Mouse (Mus musculus) heart, embryonic 13.5 days (tissue): ENCODE data around the gene Gm20916. TPM values are rescaled to one million over a fixed set of nuclear protein-coding genes. Genes with fewer than 3 reads are reported as not detected.
"Not testable (repeated sequence)": the region's sequence is repeated elsewhere in the genome, so short reads cannot be mapped to it uniquely, and the experiment has no call there.

ENCODE experiments used
- ATAC-seq: fragments of 200-750 bp; cut with Nextera tagmentation; 2 replicates; pipeline ENCODE4 v1.8.0; 2017; ENCODE audit warnings: moderate TSS enrichment; ENCODE audit not compliant: insufficient number of reproducible peaks, low FRiP score, low TSS enrichment; ENCODE audit errors: extremely low read depth
- H3K27ac ChIP-seq: fragments of 300-500 bp; sonication (generic); replicated peaks from 2 replicates; pipeline ENCODE4 v1.5.1; 2015; ENCODE audit warnings: moderate library complexity, mild to moderate bottlenecking, inconsistent platforms
- H3K27me3 ChIP-seq: fragments of 300-500 bp; sonication (generic); replicated peaks from 2 replicates; pipeline ENCODE4 v1.6.1; 2015; ENCODE audit warnings: mild to moderate bottlenecking, inconsistent platforms
- H3K36me3 ChIP-seq: fragments of 300-500 bp; sonication (generic); 2 replicates; pipeline ENCODE4 v1.6.1; 2015; ENCODE audit warnings: mild to moderate bottlenecking, inconsistent platforms
- H3K4me1 ChIP-seq: fragments of 300-500 bp; sonication (generic); 2 replicates; pipeline ENCODE4 v1.6.1; 2015; ENCODE audit warnings: inconsistent platforms
- H3K4me2 ChIP-seq: fragments of 300-500 bp; sonication (generic); 2 replicates; pipeline ENCODE4 v1.6.1; 2015; ENCODE audit warnings: inconsistent platforms, mild to moderate bottlenecking, moderate library complexity
- H3K4me3 ChIP-seq: fragments of 300-500 bp; sonication (generic); 2 replicates; pipeline ENCODE4 v1.5.1; 2015; ENCODE audit warnings: moderate library complexity, mild to moderate bottlenecking, inconsistent platforms
- H3K9ac ChIP-seq: fragments of 300-500 bp; sonication (generic); 2 replicates; pipeline ENCODE4 v1.6.1; 2015; ENCODE audit warnings: inconsistent platforms, mild to moderate bottlenecking, moderate library complexity
- H3K9me3 ChIP-seq: fragments of 300-500 bp; sonication (generic); 2 replicates; pipeline ENCODE4 v1.6.1; 2016; ENCODE audit warnings: inconsistent platforms
- WGBS: fragments of 180-500 bp; shearing (Covaris S2); methylation state at CpG from one replicate; pipeline ENCODE4 v1.1.7; 2015; ENCODE audit warnings: mixed read lengths; 5-methylcytosine and 5-hydroxymethylcytosine counted together
- polyA plus RNA-seq: library from polyadenylated mRNA; unstranded; fragments of >200 nt; fragmentation: Nextera tagmentation; extraction: Ambion mirVana; gene quantifications from 2 replicates; pipeline ENCODE4 v1.2.1, GENCODE M21; 2015

Gene Gm20916
- not detected in 2 replicates for polyA plus RNA-seq

DNA sequence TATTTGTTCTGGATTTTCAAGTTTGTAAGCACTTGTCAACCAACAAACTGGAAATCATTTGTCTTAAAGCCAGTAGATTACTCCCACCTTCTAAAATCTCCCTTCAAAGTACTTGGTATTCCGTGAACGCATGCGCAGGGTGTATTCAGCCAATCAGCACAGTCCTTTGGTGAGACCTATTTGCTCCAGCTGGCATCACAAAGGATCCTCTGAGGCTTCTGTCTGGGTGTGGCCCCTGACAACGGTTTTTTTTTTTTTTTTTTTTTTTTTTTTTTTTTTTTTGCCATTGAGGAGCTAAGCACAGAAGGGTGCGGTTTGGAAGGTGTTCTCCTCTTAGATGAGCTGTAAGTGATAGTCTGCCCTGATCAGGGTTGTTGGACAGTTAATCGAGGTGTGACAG, at the start of gene Gm20916:
Gene Gm20916, plus strand, starts transcription at position 301 of the 400 bp plus-strand sequence.
- not testable (repeated sequence) for H3K27me3 ChIP-seq, H3K36me3 ChIP-seq, H3K27ac ChIP-seq, H3K4me3 ChIP-seq, H3K9me3 ChIP-seq, H3K4me2 ChIP-seq, H3K4me1 ChIP-seq, H3K9ac ChIP-seq, ATAC-seq
- WGBS = no CpG with 5 or more reads among the region's 6 CpGs

Other genes starting within 250 kb of the Gm20916 start
- gene Gm20917, start 168.4 kb upstream of the Gm20916 start, polyA plus RNA-seq = not detected in 2 replicates